ENCODE assay signal across 8 mouse cellular contexts in the genomic region with DNA sequence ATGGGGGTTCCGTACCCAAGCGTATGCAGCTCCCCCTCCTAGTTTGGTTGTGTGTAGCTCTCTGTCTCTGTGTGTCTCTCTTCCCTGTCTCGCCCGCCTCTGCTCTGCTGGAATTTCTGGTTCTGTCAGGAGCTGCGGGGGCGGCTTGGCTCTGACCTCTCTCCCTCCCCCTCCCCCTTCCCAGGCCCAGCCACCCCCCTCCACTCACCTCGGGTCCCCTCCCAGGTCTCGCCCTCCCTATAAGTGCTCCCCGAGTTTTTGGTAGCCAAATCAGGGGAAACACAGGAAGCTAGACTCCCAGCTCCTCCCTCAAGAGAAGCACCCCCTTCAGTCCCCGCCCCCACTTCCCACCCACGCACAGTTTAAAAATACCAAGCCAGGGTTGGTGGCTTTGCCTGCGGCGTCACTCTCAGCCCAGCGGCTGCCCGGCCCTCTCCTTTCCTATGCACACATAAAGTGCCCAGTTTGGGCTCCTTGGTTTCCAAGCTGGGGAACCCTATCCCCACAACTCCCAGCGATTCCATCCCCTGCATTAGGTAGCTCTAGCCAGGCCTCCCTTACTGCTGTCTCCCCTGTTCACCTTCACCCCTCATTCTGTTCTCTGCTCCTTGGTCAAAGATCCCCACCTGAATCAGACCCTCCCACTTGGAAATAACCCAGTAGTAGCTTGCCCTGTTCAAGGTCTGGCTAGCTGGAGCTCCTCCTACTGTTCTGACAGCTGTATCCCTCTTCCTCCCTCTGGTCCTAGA. TPM values are rescaled to one million over a fixed set of nuclear protein-coding genes. Genes with fewer than 3 reads are reported as not detected.
DNase-seq lines count a peak whose midpoint lies in the region; ATAC-seq and TF ChIP-seq lines count a peak whose summit lies in the region.

No protein-coding gene starts in this region.

- peak overlapping the region; percentile 8 for H3K4me3 ChIP-seq in brown adipose tissue, adult 24 weeks (ENCODE audit: insufficient read depth, low read depth, low read length)
- H3K4me3 ChIP-seq in forebrain, embryonic 16.5 days (replicated peaks; ENCODE audit: low read length) = no peak overlapping the region
- no peak overlapping the region for H3K4me3 ChIP-seq in hindbrain, embryonic 14.5 days (replicated peaks; ENCODE audit: low read length)
- peak overlapping the region; percentile 15 for H3K4me3 ChIP-seq in limb, embryonic 14.5 days (replicated peaks; ENCODE audit: low read length)
- H3K4me3 ChIP-seq in midbrain, embryonic 14.5 days (replicated peaks; ENCODE audit: low read depth, low read length) = no peak overlapping the region
- H3K4me3 ChIP-seq in stomach, embryonic 14.5 days (ENCODE audit: low read depth, low read length) = peak overlapping the region; percentile 11; the same call in 1 of the 2 replicates

- peaks cover 41% of the 10 kb centered on the region for H3K27me3 ChIP-seq in forebrain, embryonic 16.5 days (replicated peaks; ENCODE audit: control insufficient read depth, insufficient read depth, low read length)
- peaks cover 66% of the 10 kb centered on the region for H3K27me3 ChIP-seq in hindbrain, embryonic 14.5 days (ENCODE audit: control insufficient read depth, insufficient read depth, low read length)
- H3K27me3 ChIP-seq in limb, embryonic 14.5 days (ENCODE audit: control insufficient read depth, insufficient read depth, low read length) = no peaks in the 10 kb centered on the region
- H3K27me3 ChIP-seq in midbrain, embryonic 14.5 days (ENCODE audit: control insufficient read depth, insufficient read depth, low read length) = peaks cover 66% of the 10 kb centered on the region
- H3K27me3 ChIP-seq in stomach, embryonic 14.5 days (ENCODE audit: control insufficient read depth, insufficient read depth, low read length) = no peaks in the 10 kb centered on the region

- H3K36me3 ChIP-seq in forebrain, embryonic 16.5 days (ENCODE audit: control insufficient read depth, insufficient read depth) = no peaks in the 10 kb centered on the region
- H3K36me3 ChIP-seq in hindbrain, embryonic 14.5 days (replicated peaks; ENCODE audit: control insufficient read depth, insufficient read depth) = no peaks in the 10 kb centered on the region
- peaks cover 48% of the 10 kb centered on the region for H3K36me3 ChIP-seq in limb, embryonic 14.5 days (ENCODE audit: control insufficient read depth, insufficient read depth, low read length)
- H3K36me3 ChIP-seq in midbrain, embryonic 14.5 days (ENCODE audit: control insufficient read depth, insufficient read depth, low read length) = no peaks in the 10 kb centered on the region
- peaks cover 23% of the 10 kb centered on the region for H3K36me3 ChIP-seq in stomach, embryonic 14.5 days (ENCODE audit: control insufficient read depth, insufficient read depth, low read length)

- no peaks in the 10 kb centered on the region for H3K9me3 ChIP-seq in forebrain, embryonic 16.5 days (ENCODE audit: control insufficient read depth, low read length)
- H3K9me3 ChIP-seq in hindbrain, embryonic 14.5 days (ENCODE audit: control insufficient read depth, low read length) = no peaks in the 10 kb centered on the region
- no peaks in the 10 kb centered on the region for H3K9me3 ChIP-seq in limb, embryonic 14.5 days (ENCODE audit: control insufficient read depth, low read length)
- no peaks in the 10 kb centered on the region for H3K9me3 ChIP-seq in midbrain, embryonic 14.5 days (ENCODE audit: control insufficient read depth, low read length)
- no peaks in the 10 kb centered on the region for H3K9me3 ChIP-seq in stomach, embryonic 14.5 days (ENCODE audit: control insufficient read depth, low read depth, low read length)

- no peak for TF ChIP-seq POLR2A in limb, embryonic 14.5 days (IDR thresholded peaks at IDR 0.05; ENCODE audit: borderline replicate concordance, extremely low read depth, insufficient read depth, insufficient read length)

- peak; percentile 61 to 67 for DNase-seq in left cerebral cortex, adult 18-20 months (ENCODE audit: low spot score in 2 of 2)
- DNase-seq in left cerebral cortex, postnatal 4 days = no peak
- DNase-seq in hindbrain, embryonic 14.5 days (ENCODE audit: low spot score) = no peak
- DNase-seq in limb, embryonic 14.5 days (ENCODE audit: low spot score) = peak; percentile 72
- DNase-seq in midbrain, embryonic 14.5 days = peak; percentile 29

- H3K4me1 ChIP-seq in brown adipose tissue, adult 24 weeks (ENCODE audit: control insufficient read depth, insufficient read depth, insufficient read length, low read length) = peaks cover 9% of the 10 kb centered on the region; the same call in 1 of the 2 replicates
- H3K4me1 ChIP-seq in forebrain, embryonic 16.5 days (replicated peaks; ENCODE audit: control insufficient read depth, insufficient read depth, low read length) = peaks cover 22% of the 10 kb centered on the region
- peaks cover 21% of the 10 kb centered on the region for H3K4me1 ChIP-seq in hindbrain, embryonic 14.5 days (replicated peaks; ENCODE audit: control insufficient read depth, insufficient read depth, low read length)
- peaks cover 43% of the 10 kb centered on the region for H3K4me1 ChIP-seq in limb, embryonic 14.5 days (ENCODE audit: control insufficient read depth, insufficient read depth, low read length)
- peaks cover 10% of the 10 kb centered on the region; the same call in 1 of the 2 replicates for H3K4me1 ChIP-seq in midbrain, embryonic 14.5 days (ENCODE audit: control insufficient read depth, insufficient read depth, low read length)
- peaks cover 47% of the 10 kb centered on the region for H3K4me1 ChIP-seq in stomach, embryonic 14.5 days (ENCODE audit: control insufficient read depth, insufficient read depth, low read length)

- ATAC-seq in forebrain, embryonic 16.5 days = peak; percentile 12; the same call in 1 of the 2 replicates
- peak; percentile 2; the same call in 1 of the 2 replicates for ATAC-seq in hindbrain, embryonic 14.5 days (ENCODE audit: low FRiP score)
- ATAC-seq in limb, embryonic 14.5 days (ENCODE audit: low FRiP score, low read depth) = 0 out of 2 replicates have a peak, but pooled peaks have one; percentile 7
- ATAC-seq in midbrain, embryonic 14.5 days (ENCODE audit: low FRiP score, low TSS enrichment) = no peak
- ATAC-seq in stomach, embryonic 14.5 days (ENCODE audit: insufficient number of reproducible peaks, insufficient read depth, low FRiP score, low read depth) = 0 out of 2 replicates have a peak, but pooled peaks have one; percentile 20

- peak overlapping the region; percentile 31 for H3K4me2 ChIP-seq in forebrain, embryonic 16.5 days (ENCODE audit: low read length)
- peak overlapping the region; percentile 29 for H3K4me2 ChIP-seq in hindbrain, embryonic 14.5 days (replicated peaks)
- H3K4me2 ChIP-seq in limb, embryonic 14.5 days (replicated peaks; ENCODE audit: low read depth, low read length, severe bottlenecking) = peak overlapping the region; percentile 42
- H3K4me2 ChIP-seq in midbrain, embryonic 14.5 days (ENCODE audit: low read length) = peak overlapping the region; percentile 27
- peak overlapping the region; percentile 43 for H3K4me2 ChIP-seq in stomach, embryonic 14.5 days (replicated peaks; ENCODE audit: low read depth, low read length)

- 12% methylated on average over 16 of the region's 16 CpGs for WGBS in forebrain, embryonic 16.5 days
- 5% methylated on average over 14 of the region's 16 CpGs for WGBS in hindbrain, embryonic 14.5 days
- 11% methylated on average over 16 of the region's 16 CpGs for WGBS in limb, embryonic 14.5 days
- 7% methylated on average over 16 of the region's 16 CpGs for WGBS in midbrain, embryonic 14.5 days
- 4% methylated on average over 16 of the region's 16 CpGs for WGBS in stomach, embryonic 14.5 days

- H3K9ac ChIP-seq in forebrain, embryonic 16.5 days (replicated peaks; ENCODE audit: low read depth, low read length) = no peak overlapping the region
- 0 out of 2 replicates have a peak overlapping the region, but pooled peaks have one; percentile 13 for H3K9ac ChIP-seq in hindbrain, embryonic 14.5 days
- H3K9ac ChIP-seq in limb, embryonic 14.5 days (ENCODE audit: low read depth, low read length, severe bottlenecking) = no peak overlapping the region
- H3K9ac ChIP-seq in midbrain, embryonic 14.5 days (replicated peaks; ENCODE audit: low read length) = no peak overlapping the region
- peak overlapping the region; percentile 11; the same call in 1 of the 2 replicates for H3K9ac ChIP-seq in stomach, embryonic 14.5 days (replicated peaks; ENCODE audit: low read depth, low read length)

- peak overlapping the region; percentile 67 for H3K27ac ChIP-seq in brown adipose tissue, adult 24 weeks (replicated peaks; ENCODE audit: low read depth, low read length)
- no peak overlapping the region for H3K27ac ChIP-seq in forebrain, embryonic 16.5 days (ENCODE audit: low read length)
- no peak overlapping the region for H3K27ac ChIP-seq in hindbrain, embryonic 14.5 days
- peak overlapping the region; percentile 66; the same call in 1 of the 2 replicates for H3K27ac ChIP-seq in limb, embryonic 14.5 days (replicated peaks; ENCODE audit: low read depth, low read length)
- no peak overlapping the region for H3K27ac ChIP-seq in midbrain, embryonic 14.5 days (replicated peaks; ENCODE audit: low read depth, low read length)
- peak overlapping the region; percentile 83 for H3K27ac ChIP-seq in stomach, embryonic 14.5 days (ENCODE audit: low read length)

- intact Hi-C loops in left cerebral cortex, postnatal 4 days (cut with DNase I) = no loop called here

RNA-seq across cellular contexts. Expression of a gene that starts 4.6 kb away (rescaled TPM):
- 1 to 10 TPM; 4.6 to 5.1 TPM for total RNA-seq in left cerebral cortex, adult 18-20 months (2021)
- 1 to 10 TPM; 4.8 to 5.6 TPM for total RNA-seq in left cerebral cortex, postnatal 4 days (2021)
- polyA plus RNA-seq in brown adipose tissue, adult 24 weeks (2012; ENCODE audit: insufficient read depth, insufficient read length, missing spikeins) = 1.0 and 2.5 TPM in 2 replicates
- polyA plus RNA-seq in forebrain, embryonic 16.5 days (2015; fragmentation: Nextera tagmentation; extraction: Ambion mirVana) = 5.7 and 7.0 TPM in 2 replicates
- polyA plus RNA-seq in hindbrain, embryonic 14.5 days (2014; fragmentation: Nextera tagmentation; extraction: Ambion mirVana) = 3.3 and 4.3 TPM in 2 replicates
- polyA plus RNA-seq in limb, embryonic 14.5 days (2012; rRNA removed) = 12.3 and 13.9 TPM in 2 replicates
- polyA plus RNA-seq in limb, embryonic 14.5 days (2014; fragmentation: Nextera tagmentation; extraction: Ambion mirVana) = 9.0 and 10.2 TPM in 2 replicates
- 2.6 and 3.5 TPM in 2 replicates for polyA plus RNA-seq in midbrain, embryonic 14.5 days (2014; fragmentation: Nextera tagmentation; extraction: Ambion mirVana)
- 10.2 and 11.3 TPM in 2 replicates for polyA plus RNA-seq in stomach, embryonic 14.5 days (2014; fragmentation: Nextera tagmentation; extraction: Ambion mirVana)

RNA-seq across cellular contexts. Expression of a gene that starts 6.3 kb away (rescaled TPM):
- total RNA-seq in left cerebral cortex, adult 18-20 months (2021) = 10 to 100 TPM; 58.2 to 71.7 TPM
- total RNA-seq in left cerebral cortex, postnatal 4 days (2021) = 10 to 100 TPM; 21.5 to 21.9 TPM
- 4.2 and 6.3 TPM in 2 replicates for polyA plus RNA-seq in brown adipose tissue, adult 24 weeks (2012; ENCODE audit: insufficient read depth, insufficient read length, missing spikeins)
- polyA plus RNA-seq in forebrain, embryonic 16.5 days (2015; fragmentation: Nextera tagmentation; extraction: Ambion mirVana) = 3.9 and 4.5 TPM in 2 replicates
- polyA plus RNA-seq in hindbrain, embryonic 14.5 days (2014; fragmentation: Nextera tagmentation; extraction: Ambion mirVana) = 2.3 and 2.6 TPM in 2 replicates
- 64.5 and 68.3 TPM in 2 replicates for polyA plus RNA-seq in limb, embryonic 14.5 days (2012; rRNA removed)
- polyA plus RNA-seq in limb, embryonic 14.5 days (2014; fragmentation: Nextera tagmentation; extraction: Ambion mirVana) = 16.4 and 19.9 TPM in 2 replicates
- 0.93 and 1.2 TPM in 2 replicates for polyA plus RNA-seq in midbrain, embryonic 14.5 days (2014; fragmentation: Nextera tagmentation; extraction: Ambion mirVana)
- polyA plus RNA-seq in stomach, embryonic 14.5 days (2014; fragmentation: Nextera tagmentation; extraction: Ambion mirVana) = 9.2 and 11.1 TPM in 2 replicates

RNA-seq across cellular contexts. Expression of a gene that starts 19.3 kb away (rescaled TPM):
- 10 to 100 TPM; 15.9 to 17.8 TPM for total RNA-seq in left cerebral cortex, adult 18-20 months (2021)
- total RNA-seq in left cerebral cortex, postnatal 4 days (2021) = 1 to 10 TPM; 6.0 to 6.1 TPM
- polyA plus RNA-seq in brown adipose tissue, adult 24 weeks (2012; ENCODE audit: insufficient read depth, insufficient read length, missing spikeins) = 24.7 and 28.8 TPM in 2 replicates
- polyA plus RNA-seq in forebrain, embryonic 16.5 days (2015; fragmentation: Nextera tagmentation; extraction: Ambion mirVana) = 4.3 and 5.1 TPM in 2 replicates
- 4.7 and 5.5 TPM in 2 replicates for polyA plus RNA-seq in hindbrain, embryonic 14.5 days (2014; fragmentation: Nextera tagmentation; extraction: Ambion mirVana)
- 30.7 and 33.5 TPM in 2 replicates for polyA plus RNA-seq in limb, embryonic 14.5 days (2012; rRNA removed)
- 22.2 and 24.6 TPM in 2 replicates for polyA plus RNA-seq in limb, embryonic 14.5 days (2014; fragmentation: Nextera tagmentation; extraction: Ambion mirVana)
- 1.4 and 4.0 TPM in 2 replicates for polyA plus RNA-seq in midbrain, embryonic 14.5 days (2014; fragmentation: Nextera tagmentation; extraction: Ambion mirVana)
- 24.7 and 26.5 TPM in 2 replicates for polyA plus RNA-seq in stomach, embryonic 14.5 days (2014; fragmentation: Nextera tagmentation; extraction: Ambion mirVana)

RNA-seq across cellular contexts. Expression of a gene that starts 41.1 kb away (rescaled TPM):
- total RNA-seq in left cerebral cortex, adult 18-20 months (2021) = 100 to 1,000 TPM; 264 to 276 TPM
- 100 to 1,000 TPM; 286 to 296 TPM for total RNA-seq in left cerebral cortex, postnatal 4 days (2021)
- polyA plus RNA-seq in brown adipose tissue, adult 24 weeks (2012; ENCODE audit: insufficient read depth, insufficient read length, missing spikeins) = 43.8 and 47.2 TPM in 2 replicates
- 114 and 117 TPM in 2 replicates for polyA plus RNA-seq in forebrain, embryonic 16.5 days (2015; fragmentation: Nextera tagmentation; extraction: Ambion mirVana)
- 118 and 119 TPM in 2 replicates for polyA plus RNA-seq in hindbrain, embryonic 14.5 days (2014; fragmentation: Nextera tagmentation; extraction: Ambion mirVana)
- polyA plus RNA-seq in limb, embryonic 14.5 days (2012; rRNA removed) = 261 and 271 TPM in 2 replicates
- 146 and 172 TPM in 2 replicates for polyA plus RNA-seq in limb, embryonic 14.5 days (2014; fragmentation: Nextera tagmentation; extraction: Ambion mirVana)
- polyA plus RNA-seq in midbrain, embryonic 14.5 days (2014; fragmentation: Nextera tagmentation; extraction: Ambion mirVana) = 110 and 131 TPM in 2 replicates
- polyA plus RNA-seq in stomach, embryonic 14.5 days (2014; fragmentation: Nextera tagmentation; extraction: Ambion mirVana) = 98.0 and 99.3 TPM in 2 replicates

RNA-seq across cellular contexts. Expression of a gene that starts 42.9 kb away (rescaled TPM):
- under 1 TPM; 0.77 to 0.88 TPM for total RNA-seq in left cerebral cortex, adult 18-20 months (2021)
- under 1 TPM; 0.46 to 0.82 TPM for total RNA-seq in left cerebral cortex, postnatal 4 days (2021)
- polyA plus RNA-seq in brown adipose tissue, adult 24 weeks (2012; ENCODE audit: insufficient read depth, insufficient read length, missing spikeins) = not detected in 2 replicates
- polyA plus RNA-seq in forebrain, embryonic 16.5 days (2015; fragmentation: Nextera tagmentation; extraction: Ambion mirVana) = 1.1 and 1.3 TPM in 2 replicates
- polyA plus RNA-seq in hindbrain, embryonic 14.5 days (2014; fragmentation: Nextera tagmentation; extraction: Ambion mirVana) = 0.37 and 0.76 TPM in 2 replicates
- 1.2 and 1.7 TPM in 2 replicates for polyA plus RNA-seq in limb, embryonic 14.5 days (2012; rRNA removed)
- polyA plus RNA-seq in limb, embryonic 14.5 days (2014; fragmentation: Nextera tagmentation; extraction: Ambion mirVana) = 0.30 and 0.48 TPM in 2 replicates
- polyA plus RNA-seq in midbrain, embryonic 14.5 days (2014; fragmentation: Nextera tagmentation; extraction: Ambion mirVana) = 0.62 TPM in 1 of 2 replicates, not detected in the other
- 8.8 and 9.1 TPM in 2 replicates for polyA plus RNA-seq in stomach, embryonic 14.5 days (2014; fragmentation: Nextera tagmentation; extraction: Ambion mirVana)

Comparison
In these comparisons a context has a peak if more than half of its experiments do, and no peak if none do; other contexts are left out.
1. DNase-seq: peak in left cerebral cortex, adult 18-20 months (2 of 2), limb, embryonic 14.5 days (single experiment) and midbrain, embryonic 14.5 days (single experiment); none in left cerebral cortex, postnatal 4 days (single experiment) and hindbrain, embryonic 14.5 days (single experiment).
2. H3K27ac ChIP-seq: peak in brown adipose tissue, adult 24 weeks (single experiment), limb, embryonic 14.5 days (single experiment) and stomach, embryonic 14.5 days (single experiment); none in forebrain, embryonic 16.5 days (single experiment), hindbrain, embryonic 14.5 days (single experiment) and midbrain, embryonic 14.5 days (single experiment).
3. H3K4me3 ChIP-seq: peak in brown adipose tissue, adult 24 weeks (single experiment), limb, embryonic 14.5 days (single experiment) and stomach, embryonic 14.5 days (single experiment); none in forebrain, embryonic 16.5 days (single experiment), hindbrain, embryonic 14.5 days (single experiment) and midbrain, embryonic 14.5 days (single experiment).
4. H3K9ac ChIP-seq: peak in hindbrain, embryonic 14.5 days (single experiment) and stomach, embryonic 14.5 days (single experiment); none in forebrain, embryonic 16.5 days (single experiment), limb, embryonic 14.5 days (single experiment) and midbrain, embryonic 14.5 days (single experiment).
5. Peak in every context shown above with its lines, with median percentiles within 50 percentile points of each other: H3K4me2 ChIP-seq.